Mouse (Mus musculus) E14TG2a.4 (cell line): ENCODE data around the gene Ryr3.

ENCODE experiments used
- CTCF ChIP-seq: conservative IDR thresholded peaks from 2 replicates; pipeline ENCODE4 v1.5.1; 2014; ENCODE audit warnings: low read length
- NANOG ChIP-seq: IDR thresholded peaks from 2 replicates; pipeline ENCODE4 v1.6.1; 2014; ENCODE audit warnings: borderline replicate concordance, low read length, mixed read lengths

DNA sequence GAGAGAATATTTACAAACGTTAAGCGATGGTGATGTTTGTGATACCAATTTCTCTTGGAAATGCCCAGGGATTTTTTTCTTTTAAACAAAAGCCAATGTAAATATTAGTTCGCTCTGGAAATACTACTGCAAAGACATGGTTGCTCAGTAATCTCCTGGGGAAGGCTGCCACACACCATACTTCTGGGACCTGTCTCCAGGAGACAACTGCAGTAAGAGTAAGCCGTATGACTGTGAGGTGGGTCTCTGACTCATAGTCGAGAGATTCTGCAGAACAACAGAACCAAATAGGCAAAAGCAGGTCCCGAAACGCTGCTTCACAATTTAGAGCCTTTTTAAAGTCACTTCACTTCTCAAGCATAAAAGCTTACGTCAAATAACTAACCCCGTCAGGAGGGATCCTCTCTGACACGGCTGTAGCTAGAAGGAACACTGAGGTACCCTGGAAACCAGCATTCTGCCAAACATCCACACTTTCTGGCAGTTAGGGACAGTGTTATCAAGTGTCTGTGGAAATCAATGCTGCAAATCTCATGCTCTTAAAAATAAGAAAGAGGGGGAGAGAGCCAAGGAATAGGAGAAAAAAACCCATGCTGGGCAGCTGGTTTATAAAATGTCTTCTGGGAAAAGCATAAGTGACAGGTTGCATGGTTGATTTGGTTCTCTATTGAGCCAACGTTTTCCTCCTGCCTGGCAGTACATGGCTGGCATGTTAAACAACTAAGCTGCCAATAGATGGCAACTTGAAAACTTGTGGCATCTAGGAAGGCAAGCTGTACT is 207.7 kb downstream of the Ryr3 start:
- TF ChIP-seq CTCF (no peak), NANOG (no peak)
